33 mouse cellular contexts compared by ENCODE assay signal in genomic region chr4:152127884-152128283, GRCm38 (mm10). TPM values are rescaled to one million over a fixed set of nuclear protein-coding genes. Genes with fewer than 3 reads are reported as not detected.
A peak's percentile ranks its signal among the peaks of the same experiment; 100 is the strongest.
DNase-seq lines count a peak whose midpoint lies in the region; ATAC-seq and TF ChIP-seq lines count a peak whose summit lies in the region.
"Had no signal": no experiment of that assay in that cellular context is flagged by ENCODE, and none has a peak within 500 bp of the region (broad histone marks: within the 10 kb centered on the region; RNA-seq: fewer than 3 reads in every experiment).

No protein-coding gene starts in this region.

- peaks cover 56% of the 10 kb centered on the region for H3K4me1 ChIP-seq in intestine, embryonic 15.5 days (replicated peaks)
- peaks cover 46% of the 10 kb centered on the region for H3K4me1 ChIP-seq in intestine, embryonic 16.5 days (ENCODE audit: control insufficient read depth, insufficient read depth, low read length)
- H3K4me1 ChIP-seq in E14TG2a.4 (replicated peaks; ENCODE audit: low read depth, low read length) = peaks cover 84% of the 10 kb centered on the region
- no peaks in the 10 kb centered on the region; the same call in none of the 2 replicates for H3K4me1 ChIP-seq in intestine, postnatal 0 days (replicated peaks; ENCODE audit: control insufficient read depth, insufficient read depth, low read length)

- no peak for DNase-seq in left cerebral cortex, postnatal 10 days (ENCODE audit: extremely low spot score in 1 of 2, low spot score in 2 of 2)
- no peak for DNase-seq in left cerebral cortex, postnatal 25 days (ENCODE audit: low spot score in 2 of 2)
- DNase-seq: adrenal gland, adult 2 months; adrenal gland, postnatal 14 days; cerebellum, adult 11 months; cerebellum, adult 2 months; cerebellum, adult 9-11 months; cerebellum, postnatal 25 days; forebrain, postnatal 0 days; gastrocnemius, adult 2 months; gastrocnemius, postnatal 14 days; heart, adult 18-20 months; heart, postnatal 14 days; heart, postnatal 4 days had no signal

- peaks cover 97% of the 10 kb centered on the region for H3K27me3 ChIP-seq in intestine, embryonic 15.5 days (replicated peaks)
- peaks cover 86% of the 10 kb centered on the region for H3K27me3 ChIP-seq in intestine, embryonic 16.5 days (replicated peaks; ENCODE audit: control insufficient read depth, insufficient read depth, low read length)
- H3K27me3 ChIP-seq in E14TG2a.4 (ENCODE audit: insufficient read depth, low read length) = peaks cover 100% of the 10 kb centered on the region
- H3K27me3 ChIP-seq in intestine, postnatal 0 days (replicated peaks; ENCODE audit: control insufficient read depth, insufficient read depth, low read length) = peaks cover 61% of the 10 kb centered on the region

- no peak overlapping the region for H3K9ac ChIP-seq in intestine, embryonic 15.5 days
- no peak overlapping the region for H3K9ac ChIP-seq in intestine, embryonic 16.5 days (ENCODE audit: low read depth, low read length)
- H3K9ac ChIP-seq in intestine, postnatal 0 days (ENCODE audit: low read depth, low read length) = no peak overlapping the region
- H3K9ac ChIP-seq: embryonic facial prominence, embryonic 12.5 days; embryonic facial prominence, embryonic 15.5 days; forebrain, postnatal 0 days; heart, embryonic 13.5 days; hindbrain, embryonic 14.5 days had no signal

- peak overlapping the region; percentile 92; the same call in 1 of the 2 replicates for H3K4me2 ChIP-seq in intestine, embryonic 15.5 days (replicated peaks)
- H3K4me2 ChIP-seq in intestine, embryonic 16.5 days (ENCODE audit: low read depth, low read length) = no peak overlapping the region
- peak overlapping the region; percentile 89 for H3K4me2 ChIP-seq in intestine, postnatal 0 days (replicated peaks; ENCODE audit: low read depth)
- H3K4me2 ChIP-seq: embryonic facial prominence, embryonic 12.5 days; embryonic facial prominence, embryonic 15.5 days; heart, embryonic 13.5 days; hindbrain, embryonic 14.5 days had no signal

- no peak for ATAC-seq in intestine, embryonic 15.5 days
- no peak for ATAC-seq in intestine, embryonic 16.5 days
- no peak for ATAC-seq in intestine, postnatal 0 days
- ATAC-seq: forebrain, embryonic 14.5 days; forebrain, postnatal 0 days; hindbrain, postnatal 0 days had no signal

- no peaks in the 10 kb centered on the region for H3K9me3 ChIP-seq in intestine, embryonic 15.5 days
- no peaks in the 10 kb centered on the region; the same call in 1 of the 2 replicates for H3K9me3 ChIP-seq in intestine, embryonic 16.5 days (ENCODE audit: control insufficient read depth, low read length)
- 0 out of 2 replicates have a peak, but pooled peaks cover 4% of the 10 kb centered on the region for H3K9me3 ChIP-seq in E14TG2a.4 (ENCODE audit: low read length)
- H3K9me3 ChIP-seq in intestine, postnatal 0 days (ENCODE audit: control insufficient read depth) = no peaks in the 10 kb centered on the region
- H3K9me3 ChIP-seq: embryonic facial prominence, embryonic 12.5 days; embryonic facial prominence, embryonic 15.5 days; heart, embryonic 10.5 days; heart, embryonic 13.5 days had no signal

- intact Hi-C loops in left cerebral cortex, postnatal 10 days (cut with DNase I) = no loop called here
- intact Hi-C loops in left cerebral cortex, postnatal 25 days (cut with DNase I) = no loop called here

- H3K4me3 ChIP-seq in intestine, embryonic 15.5 days (replicated peaks) = no peak overlapping the region; the same call in 1 of the 2 replicates
- no peak overlapping the region for H3K4me3 ChIP-seq in intestine, embryonic 16.5 days (ENCODE audit: low read length)
- peak overlapping the region; percentile 26; the same call in 1 of the 2 replicates for H3K4me3 ChIP-seq in E14TG2a.4 (replicated peaks; ENCODE audit: low read length)
- H3K4me3 ChIP-seq in intestine, postnatal 0 days (ENCODE audit: low read depth, low read length) = peak overlapping the region; percentile 55; the same call in 1 of the 2 replicates
- H3K4me3 ChIP-seq: embryonic facial prominence, embryonic 12.5 days; embryonic facial prominence, embryonic 15.5 days; gastrocnemius, adult 2 months; heart, embryonic 10.5 days; heart, embryonic 13.5 days had no signal

- no peak for TF ChIP-seq CTCF in E14TG2a.4 (conservative IDR thresholded peaks at IDR 0.05; ENCODE audit: low read length)
- TF ChIP-seq CTCF in intestine, postnatal 0 days (IDR thresholded peaks at IDR 0.05; ENCODE audit: low read depth) = no peak

- no peaks in the 10 kb centered on the region for H3K36me3 ChIP-seq in intestine, embryonic 15.5 days
- H3K36me3 ChIP-seq in intestine, embryonic 16.5 days (ENCODE audit: control insufficient read depth, insufficient read depth, low read length) = no peaks in the 10 kb centered on the region; the same call in 1 of the 2 replicates
- H3K36me3 ChIP-seq in E14TG2a.4 (ENCODE audit: insufficient read depth, low read length) = 0 out of 2 replicates have a peak, but pooled peaks cover 3% of the 10 kb centered on the region
- peaks cover 11% of the 10 kb centered on the region; the same call in 1 of the 2 replicates for H3K36me3 ChIP-seq in intestine, postnatal 0 days (ENCODE audit: control insufficient read depth, insufficient read depth)
- H3K36me3 ChIP-seq: embryonic facial prominence, embryonic 12.5 days; embryonic facial prominence, embryonic 15.5 days; heart, embryonic 10.5 days; heart, embryonic 13.5 days had no signal

- 82% methylated on average over 11 of the region's 11 CpGs for WGBS in intestine, embryonic 15.5 days
- 85% methylated on average over 11 of the region's 11 CpGs for WGBS in intestine, embryonic 16.5 days
- 70% methylated on average over 11 of the region's 11 CpGs for WGBS in intestine, postnatal 0 days

- no peak overlapping the region for H3K27ac ChIP-seq in intestine, embryonic 15.5 days
- no peak overlapping the region for H3K27ac ChIP-seq in intestine, embryonic 16.5 days (ENCODE audit: low read length)
- H3K27ac ChIP-seq in intestine, postnatal 0 days (ENCODE audit: low read depth, low read length) = peak overlapping the region; percentile 83
- H3K27ac ChIP-seq: embryonic facial prominence, embryonic 12.5 days; embryonic facial prominence, embryonic 15.5 days; gastrocnemius, adult 2 months; heart, embryonic 10.5 days; heart, embryonic 13.5 days; hindbrain, embryonic 14.5 days; hindbrain, postnatal 0 days had no signal

RNA-seq across cellular contexts. Expression of gene Tnfrsf25, which starts 12.2 kb away (rescaled TPM):
- 1.4 and 1.5 TPM in 2 replicates for polyA plus RNA-seq in intestine, embryonic 15.5 days (2015; fragmentation: Nextera tagmentation; extraction: Ambion mirVana)
- polyA plus RNA-seq in intestine, embryonic 16.5 days (2015; fragmentation: Nextera tagmentation; extraction: Ambion mirVana) = 1.8 and 2.4 TPM in 2 replicates
- 0.82 and 1.2 TPM in 2 replicates for polyA plus RNA-seq in intestine, postnatal 0 days (2015; fragmentation: Nextera tagmentation; extraction: Ambion mirVana)
- 1 to 10 TPM; 3.9 to 4.7 TPM for total RNA-seq in left cerebral cortex, postnatal 10 days (2021)
- total RNA-seq in left cerebral cortex, postnatal 25 days (2021) = 10 to 100 TPM; 13.5 to 18.0 TPM
- total RNA-seq: common myeloid progenitor, adult 5-6 weeks had no signal
- polyA plus RNA-seq: forebrain, embryonic 11.5 days had no signal

RNA-seq across cellular contexts. Expression of gene Espn, which starts 24.3 kb away (rescaled TPM):
- polyA plus RNA-seq in intestine, embryonic 15.5 days (2015; fragmentation: Nextera tagmentation; extraction: Ambion mirVana) = 29.2 and 30.8 TPM in 2 replicates
- polyA plus RNA-seq in intestine, embryonic 16.5 days (2015; fragmentation: Nextera tagmentation; extraction: Ambion mirVana) = 31.6 and 39.5 TPM in 2 replicates
- 260 and 264 TPM in 2 replicates for polyA plus RNA-seq in intestine, postnatal 0 days (2015; fragmentation: Nextera tagmentation; extraction: Ambion mirVana)
- total RNA-seq in left cerebral cortex, postnatal 10 days (2021) = under 1 TPM; 0.32 to 0.41 TPM
- total RNA-seq in left cerebral cortex, postnatal 25 days (2021) = 1 to 10 TPM in 1 of 2 experiments, under 1 TPM in 1; 0.73 to 1.2 TPM
- polyA plus RNA-seq: forebrain, embryonic 14.5 days had no signal

RNA-seq across cellular contexts. Expression of gene Hes2, which starts 30.8 kb away (rescaled TPM):
- 0.30 and 0.42 TPM in 2 replicates for polyA plus RNA-seq in intestine, embryonic 15.5 days (2015; fragmentation: Nextera tagmentation; extraction: Ambion mirVana)
- 0.68 and 0.98 TPM in 2 replicates for polyA plus RNA-seq in intestine, embryonic 16.5 days (2015; fragmentation: Nextera tagmentation; extraction: Ambion mirVana)
- polyA plus RNA-seq in intestine, postnatal 0 days (2015; fragmentation: Nextera tagmentation; extraction: Ambion mirVana) = 8.6 and 11.2 TPM in 2 replicates
- not detected for total RNA-seq in left cerebral cortex, postnatal 10 days (2021)
- total RNA-seq in left cerebral cortex, postnatal 25 days (2021) = not detected
- total RNA-seq: adrenal gland, adult 2 months; adrenal gland, postnatal 14 days; adrenal gland, postnatal 4 days; CH12.LX; common myeloid progenitor, adult 5-6 weeks; forebrain, postnatal 0 days; gastrocnemius, adult 2 months; gastrocnemius, postnatal 14 days; gastrocnemius, postnatal 4 days; heart, adult 18-20 months; heart, postnatal 14 days; heart, postnatal 4 days; hindbrain, postnatal 0 days; MEL had no signal
- polyA plus RNA-seq: adrenal gland, adult 2 months; C2C12; cerebellum, adult 2 months; embryonic facial prominence, embryonic 12.5 days; forebrain, embryonic 11.5 days; forebrain, embryonic 14.5 days; forebrain, postnatal 0 days; frontal cortex, adult 2 months; heart, embryonic 10.5 days; heart, embryonic 13.5 days; hindbrain, embryonic 14.5 days; hindbrain, postnatal 0 days had no signal

RNA-seq across cellular contexts. Expression of gene Acot7, which starts 50.0 kb away (rescaled TPM):
- 57.8 and 60.0 TPM in 2 replicates for polyA plus RNA-seq in intestine, embryonic 15.5 days (2015; fragmentation: Nextera tagmentation; extraction: Ambion mirVana)
- 49.4 and 52.5 TPM in 2 replicates for polyA plus RNA-seq in intestine, embryonic 16.5 days (2015; fragmentation: Nextera tagmentation; extraction: Ambion mirVana)
- 24.1 and 28.7 TPM in 2 replicates for polyA plus RNA-seq in intestine, postnatal 0 days (2015; fragmentation: Nextera tagmentation; extraction: Ambion mirVana)
- total RNA-seq in left cerebral cortex, postnatal 10 days (2021) = 100 to 1,000 TPM; 415 to 420 TPM
- 100 to 1,000 TPM; 308 to 337 TPM for total RNA-seq in left cerebral cortex, postnatal 25 days (2021)

RNA-seq across cellular contexts. Expression of gene Plekhg5, which starts 55.6 kb away (rescaled TPM):
- polyA plus RNA-seq in intestine, embryonic 15.5 days (2015; fragmentation: Nextera tagmentation; extraction: Ambion mirVana) = 11.0 and 12.9 TPM in 2 replicates
- polyA plus RNA-seq in intestine, embryonic 16.5 days (2015; fragmentation: Nextera tagmentation; extraction: Ambion mirVana) = 14.2 and 17.0 TPM in 2 replicates
- polyA plus RNA-seq in intestine, postnatal 0 days (2015; fragmentation: Nextera tagmentation; extraction: Ambion mirVana) = 14.0 and 19.6 TPM in 2 replicates
- 10 to 100 TPM; 43.3 to 46.9 TPM for total RNA-seq in left cerebral cortex, postnatal 10 days (2021)
- 10 to 100 TPM; 72.1 to 93.5 TPM for total RNA-seq in left cerebral cortex, postnatal 25 days (2021)

Comparison
In these comparisons a context has a peak if more than half of its experiments do, and no peak if none do; other contexts are left out.
1. H3K4me3 ChIP-seq: peak in E14TG2a.4 (single experiment) and intestine, postnatal 0 days (single experiment); none in intestine, embryonic 15.5 days (single experiment) and intestine, embryonic 16.5 days (single experiment).